Mouse (Mus musculus): ENCODE measurements at regions not wholly inside any gene's neighbourhood (a gene's known extent, or its start where the extent isn't known, plus 50 kb on each side); places are given as distances from the start of the nearest gene placed in this dataset.
A peak's percentile ranks its signal among the peaks of the same experiment; 100 is the strongest.

- H3K9ac ChIP-seq (replicated peaks; ENCODE audit: low read depth) = no peak overlapping the region
- no peaks in the 10 kb centered on the region for H3K4me1 ChIP-seq (ENCODE audit: insufficient read depth, low read depth, low read length)
- H3K4me3 ChIP-seq (ENCODE audit: low read depth, low read length) = no peak overlapping the region
- H3K4me2 ChIP-seq (replicated peaks; ENCODE audit: low read depth, low read length) = no peak overlapping the region
- DNase-seq (ENCODE audit: low spot score) (no peak), ATAC-seq (no peak)
- H3K36me3 ChIP-seq (ENCODE audit: insufficient read depth, low read length) = no peaks in the 10 kb centered on the region
- no peaks in the 10 kb centered on the region for H3K27me3 ChIP-seq (replicated peaks; ENCODE audit: insufficient read depth, low read length)
- TF ChIP-seq CTCF (IDR thresholded peaks at IDR 0.05) (no peak), EP300 (IDR thresholded peaks at IDR 0.05) (no peak)
- no peaks in the 10 kb centered on the region for H3K9me3 ChIP-seq (ENCODE audit: low read length)
- no peak overlapping the region for H3K27ac ChIP-seq (ENCODE audit: low read length)
- WGBS = 85% methylated on average over 6 of the region's 6 CpGs
Observed at GRCm38 (mm10) chr16:78637452-78637851, 60.9 kb upstream of the D16Ertd472e start.

GRCm38 (mm10) chr16:78637015-78637414 lies 60.5 kb upstream of the D16Ertd472e start:
- 26% methylated on average over 5 of the region's 5 CpGs for WGBS
- H3K4me3 ChIP-seq (ENCODE audit: low read depth, low read length) = no peak overlapping the region
- no peak overlapping the region for H3K9ac ChIP-seq (replicated peaks; ENCODE audit: low read depth)
- ATAC-seq (0 out of 2 replicates have a peak, but pooled peaks have one; percentile 31), DNase-seq (ENCODE audit: low spot score) (peak; percentile 62)
- TF ChIP-seq EP300 (IDR thresholded peaks at IDR 0.05) (no peak), CTCF (IDR thresholded peaks at IDR 0.05) (peak; percentile 77)
- H3K9me3 ChIP-seq (ENCODE audit: low read length) = no peaks in the 10 kb centered on the region
- H3K4me2 ChIP-seq (replicated peaks; ENCODE audit: low read depth, low read length) = no peak overlapping the region
- no peaks in the 10 kb centered on the region for H3K36me3 ChIP-seq (ENCODE audit: insufficient read depth, low read length)
- no peaks in the 10 kb centered on the region for H3K27me3 ChIP-seq (replicated peaks; ENCODE audit: insufficient read depth, low read length)
- H3K4me1 ChIP-seq (ENCODE audit: insufficient read depth, low read depth, low read length) = no peaks in the 10 kb centered on the region
- H3K27ac ChIP-seq (ENCODE audit: low read length) = no peak overlapping the region

- H3K4me3 ChIP-seq (ENCODE audit: low read depth, low read length) = no peak overlapping the region
- ATAC-seq (no peak), DNase-seq (ENCODE audit: low spot score) (no peak)
- WGBS = 91% methylated on average over 5 of the region's 5 CpGs
- no peaks in the 10 kb centered on the region for H3K4me1 ChIP-seq (ENCODE audit: insufficient read depth, low read depth, low read length)
- no peak overlapping the region for H3K4me2 ChIP-seq (replicated peaks; ENCODE audit: low read depth, low read length)
- no peak overlapping the region for H3K9ac ChIP-seq (replicated peaks; ENCODE audit: low read depth)
- no peaks in the 10 kb centered on the region for H3K9me3 ChIP-seq (ENCODE audit: low read length)
- H3K27me3 ChIP-seq (replicated peaks; ENCODE audit: insufficient read depth, low read length) = no peaks in the 10 kb centered on the region
- no peaks in the 10 kb centered on the region for H3K36me3 ChIP-seq (ENCODE audit: insufficient read depth, low read length)
- H3K27ac ChIP-seq (ENCODE audit: low read length) = no peak overlapping the region
- no peak for TF ChIP-seq EP300 (IDR thresholded peaks at IDR 0.05)
- TF ChIP-seq CTCF (IDR thresholded peaks at IDR 0.05) = no peak
Observed at GRCm38 (mm10) chr16:78635774-78636173, 59.3 kb upstream of the D16Ertd472e start.

GRCm38 (mm10) chr16:78635257-78635656 lies 58.7 kb upstream of the D16Ertd472e start:
- Histone ChIP-seq H3K36me3 (ENCODE audit: insufficient read depth, low read length) (no peaks in the 10 kb centered on the region), H3K9ac (replicated peaks; ENCODE audit: low read depth) (no peak overlapping the region), H3K27me3 (replicated peaks; ENCODE audit: insufficient read depth, low read length) (no peaks in the 10 kb centered on the region), H3K9me3 (ENCODE audit: low read length) (no peaks in the 10 kb centered on the region), H3K4me2 (replicated peaks; ENCODE audit: low read depth, low read length) (no peak overlapping the region), H3K27ac (ENCODE audit: low read length) (no peak overlapping the region), H3K4me1 (ENCODE audit: insufficient read depth, low read depth, low read length) (no peaks in the 10 kb centered on the region), H3K4me3 (ENCODE audit: low read depth, low read length) (no peak overlapping the region)
- ATAC-seq (peak; percentile 48; the same call in 1 of the 2 replicates), DNase-seq (ENCODE audit: low spot score) (peak; percentile 87)
- 18% methylated on average over 8 of the region's 8 CpGs for whole genome bisulfite sequencing
- peak; percentile 89 for TF ChIP-seq CTCF (IDR thresholded peaks at IDR 0.05)
- no peak for TF ChIP-seq EP300 (IDR thresholded peaks at IDR 0.05)

- H3K9ac ChIP-seq (replicated peaks; ENCODE audit: low read depth) = no peak overlapping the region
- TF ChIP-seq EP300 (IDR thresholded peaks at IDR 0.05) = 0 out of 2 replicates have a peak, but pooled peaks have one; percentile 46
- no peak for TF ChIP-seq CTCF (IDR thresholded peaks at IDR 0.05)
- H3K36me3 ChIP-seq (ENCODE audit: insufficient read depth, low read length) = no peaks in the 10 kb centered on the region
- H3K27me3 ChIP-seq (replicated peaks; ENCODE audit: insufficient read depth, low read length) = no peaks in the 10 kb centered on the region
- H3K4me2 ChIP-seq (replicated peaks; ENCODE audit: low read depth, low read length) = no peak overlapping the region
- H3K27ac ChIP-seq (ENCODE audit: low read length) = no peak overlapping the region
- 55% methylated on average over 5 of the region's 5 CpGs for WGBS
- ATAC-seq = peak; percentile 84
- H3K9me3 ChIP-seq (ENCODE audit: low read length) = no peaks in the 10 kb centered on the region
- no peaks in the 10 kb centered on the region for H3K4me1 ChIP-seq (ENCODE audit: insufficient read depth, low read depth, low read length)
- peak; percentile 71 for DNase-seq (ENCODE audit: low spot score)
- H3K4me3 ChIP-seq (ENCODE audit: low read depth, low read length) = no peak overlapping the region
Observed at GRCm38 (mm10) chr16:78631797-78632196, 55.3 kb upstream of the D16Ertd472e start.

- DNase-seq (ENCODE audit: low spot score) (peak; percentile 51), ATAC-seq (no peak)
- no peaks in the 10 kb centered on the region for H3K27me3 ChIP-seq (replicated peaks; ENCODE audit: insufficient read depth, low read length)
- H3K9me3 ChIP-seq (ENCODE audit: low read length) = no peaks in the 10 kb centered on the region
- H3K9ac ChIP-seq (replicated peaks; ENCODE audit: low read depth) = no peak overlapping the region
- no peak overlapping the region for H3K27ac ChIP-seq (ENCODE audit: low read length)
- no peaks in the 10 kb centered on the region for H3K36me3 ChIP-seq (ENCODE audit: insufficient read depth, low read length)
- no peak overlapping the region for H3K4me2 ChIP-seq (replicated peaks; ENCODE audit: low read depth, low read length)
- H3K4me3 ChIP-seq (ENCODE audit: low read depth, low read length) = no peak overlapping the region
- 45% methylated on average over 2 of the region's 2 CpGs for WGBS
- no peaks in the 10 kb centered on the region for H3K4me1 ChIP-seq (ENCODE audit: insufficient read depth, low read depth, low read length)
- TF ChIP-seq EP300 (IDR thresholded peaks at IDR 0.05) (no peak), CTCF (IDR thresholded peaks at IDR 0.05) (peak; percentile 49)
Observed at GRCm38 (mm10) chr16:78626803-78627202, 50.3 kb upstream of the D16Ertd472e start.
